8 mouse cellular contexts compared by ENCODE assay signal in genomic region chr6:58640333-58641018, GRCm38 (mm10). TPM values are rescaled to one million over a fixed set of nuclear protein-coding genes. Genes with fewer than 3 reads are reported as not detected.
DNase-seq lines count a peak whose midpoint lies in the region; ATAC-seq and TF ChIP-seq lines count a peak whose summit lies in the region.

No protein-coding gene starts in this region.

- H3K27me3 ChIP-seq in hindbrain, postnatal 0 days (ENCODE audit: insufficient read depth, low read length): no peaks in the 10 kb centered on the region

- H3K4me1 ChIP-seq in hindbrain, postnatal 0 days (ENCODE audit: insufficient read depth, low read length): no peaks in the 10 kb centered on the region

- ATAC-seq in hindbrain, postnatal 0 days: peak; percentile 98
- peak; percentile 69 for ATAC-seq in megakaryocyte-erythroid progenitor cell, adult 5-6 weeks (replicated peaks; ENCODE audit: low FRiP score, low TSS enrichment, poor library complexity, severe bottlenecking)

- H3K4me2 ChIP-seq in hindbrain, postnatal 0 days (ENCODE audit: low read depth, low read length): peak overlapping the region; percentile 88

- DNase-seq in adipocyte (ENCODE audit: low spot score): peak; percentile 36
- peak; percentile 34 to 47 for DNase-seq in cerebellum, postnatal 4 days (ENCODE audit: low spot score in 2 of 2)
- peak; percentile 86 for DNase-seq in gastrocnemius, adult 2 months
- DNase-seq in hindbrain, postnatal 0 days (ENCODE audit: low spot score): peak; percentile 83
- peak; percentile 43 to 71 for DNase-seq in left cerebral cortex, postnatal 14 days (ENCODE audit: low spot score in 2 of 2)
- peak; percentile 85 for DNase-seq in right cerebral cortex, postnatal 25 days
- peak; percentile 94 for DNase-seq in yolk sac, embryonic 10.5 days (ENCODE audit: low spot score)

- 1% methylated on average over 48 of the region's 50 CpGs for WGBS in hindbrain, postnatal 0 days

- H3K36me3 ChIP-seq in hindbrain, postnatal 0 days (ENCODE audit: insufficient read depth, low read length): no peaks in the 10 kb centered on the region

- TF ChIP-seq CTCF in gastrocnemius, adult 2 months (IDR thresholded peaks at IDR 0.05): peak; percentile 12
- no peak for TF ChIP-seq CTCF in hindbrain, postnatal 0 days (IDR thresholded peaks at IDR 0.05; ENCODE audit: low read depth)

- no peaks in the 10 kb centered on the region for H3K9me3 ChIP-seq in hindbrain, postnatal 0 days (ENCODE audit: low read length)

- intact Hi-C loops in gastrocnemius, adult 2 months (cut with DNase I): no loop called here
- intact Hi-C loops in left cerebral cortex, postnatal 14 days (cut with DNase I): no loop called here

- peak overlapping the region; percentile 67 for H3K9ac ChIP-seq in hindbrain, postnatal 0 days (replicated peaks; ENCODE audit: low read length)

- peak overlapping the region; percentile 82 for H3K4me3 ChIP-seq in gastrocnemius, adult 2 months
- H3K4me3 ChIP-seq in hindbrain, postnatal 0 days (ENCODE audit: low read length): peak overlapping the region; percentile 70

- peak overlapping the region; percentile 88 for H3K27ac ChIP-seq in gastrocnemius, adult 2 months
- H3K27ac ChIP-seq in hindbrain, postnatal 0 days: peak overlapping the region; percentile 41; the same call in 1 of the 2 replicates

RNA-seq across cellular contexts. Expression of gene Abcg2, which starts 56.2 kb away (rescaled TPM):
- 10 to 100 TPM; 16.5 to 16.9 TPM for total RNA-seq in gastrocnemius, adult 2 months (2021)
- 18.3 and 30.3 TPM in 2 replicates for total RNA-seq in hindbrain, postnatal 0 days (2014; rRNA removed)
- polyA plus RNA-seq in hindbrain, postnatal 0 days (2015; fragmentation: Nextera tagmentation; extraction: Ambion mirVana): 33.1 and 38.6 TPM in 2 replicates
- total RNA-seq in left cerebral cortex, postnatal 14 days (2021): 10 to 100 TPM; 22.6 to 26.7 TPM
- 32.4 and 51.5 TPM in 2 replicates for total RNA-seq in megakaryocyte-erythroid progenitor cell, adult 5-6 weeks (2014; fragmentation: Nextera tagmentation)
- 131 and 183 TPM in 2 replicates for total RNA-seq in megakaryocyte-erythroid progenitor cell, adult 5-6 weeks (2017)

Comparison
In these comparisons a context has a peak if more than half of its experiments do, and no peak if none do; other contexts are left out.
1. Peak in every context shown above with its lines: DNase-seq, ATAC-seq, H3K4me3 ChIP-seq and H3K27ac ChIP-seq.
2. DNase-seq: peak in every context shown above with its lines; median percentile 94 in yolk sac, embryonic 10.5 days; 86 in gastrocnemius, adult 2 months; 85 in right cerebral cortex, postnatal 25 days; 83 in hindbrain, postnatal 0 days; 57 in left cerebral cortex, postnatal 14 days; 40 in cerebellum, postnatal 4 days; 36 in adipocyte.